Mouse (Mus musculus) bone marrow, adult 2 months (tissue): ENCODE data around the gene Gm525.

Experiments
- CTCF ChIP-seq: fragments of 200-500 bp; IDR thresholded peaks from 2 replicates; pipeline ENCODE4 v1.5.1; 2011; ENCODE audit warnings: low read length, control low read depth; ENCODE audit not compliant: control insufficient read depth, insufficient read depth
- POLR2A ChIP-seq: fragments of 200-500 bp; IDR thresholded peaks from 2 replicates; pipeline ENCODE4 v1.6.1; 2011; ENCODE audit warnings: low read depth, mild to moderate bottlenecking, control low read depth, low read length, borderline replicate concordance; ENCODE audit not compliant: control insufficient read depth

DNA sequence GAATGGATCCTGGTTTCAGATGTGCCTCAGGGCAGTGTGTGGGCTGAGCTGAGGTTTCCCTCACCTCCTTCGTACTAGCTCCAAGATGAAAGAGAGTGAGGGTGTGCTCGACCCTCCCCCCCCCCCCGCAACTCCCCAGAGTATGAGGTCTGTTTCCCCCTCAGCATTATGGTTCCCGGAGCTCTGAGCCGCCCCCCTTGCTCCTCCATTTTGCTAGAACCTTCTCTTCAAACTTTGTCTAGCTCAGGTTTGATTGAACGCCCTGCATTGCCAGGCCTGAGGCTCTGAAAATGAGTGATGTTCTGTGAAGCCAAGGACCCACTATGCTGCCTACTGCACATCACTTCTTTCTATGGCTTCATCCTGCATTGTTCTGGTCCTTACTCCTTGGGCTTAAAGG lies 25.3 kb downstream of the Gm525 start:
- TF ChIP-seq CTCF (no peak), POLR2A (no peak)
